Mouse (Mus musculus) ovary, adult 18-20 months (tissue): ENCODE data around the gene Prtg.
A peak's percentile ranks its signal among the peaks of the same experiment; 100 is the strongest.

Source experiments
- DNase-seq: peaks from one replicate; pipeline ENCODE4 v3.0.0; 2022; ENCODE audit warnings: low spot score, mixed read lengths

Prtg gene

DNA sequence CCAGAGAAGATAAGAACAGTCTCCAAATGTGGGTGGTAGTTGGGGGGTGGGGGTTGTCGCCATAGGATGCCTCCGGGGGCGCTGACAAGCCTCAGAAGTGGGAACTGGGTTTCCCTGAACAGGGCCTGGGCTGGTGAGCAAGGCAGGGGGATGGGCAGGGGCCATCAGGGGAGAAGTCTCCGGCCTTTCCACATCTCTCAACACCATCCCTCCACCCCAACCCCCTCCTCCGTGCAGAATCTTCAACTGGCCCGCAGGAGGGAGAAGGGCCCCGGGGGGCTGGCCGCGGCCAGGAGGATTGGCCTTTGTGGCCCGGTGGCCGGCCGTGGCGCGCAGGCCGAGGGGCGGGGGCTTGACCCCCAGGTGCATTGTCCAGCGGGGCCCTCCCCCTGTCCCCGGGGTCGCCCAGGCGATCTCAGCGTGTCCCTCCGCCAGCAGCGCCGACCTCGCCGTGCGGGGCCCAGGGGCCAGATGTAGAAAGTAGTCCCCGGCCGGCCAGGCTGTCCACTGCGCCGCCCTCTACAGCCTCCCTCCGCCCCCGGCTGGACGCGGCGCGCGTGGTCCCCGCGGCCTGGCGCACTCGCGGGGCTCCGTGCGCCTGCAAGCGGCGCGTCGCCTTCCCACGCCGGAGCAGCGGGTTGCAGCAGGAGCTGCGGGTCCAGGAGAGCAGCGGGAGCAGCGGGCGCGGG, at the start of gene Prtg:
Gene Prtg (plus strand): TSS at position 144 of the 689 bp plus-strand sequence.
- DNase-seq = no peak

DNA sequence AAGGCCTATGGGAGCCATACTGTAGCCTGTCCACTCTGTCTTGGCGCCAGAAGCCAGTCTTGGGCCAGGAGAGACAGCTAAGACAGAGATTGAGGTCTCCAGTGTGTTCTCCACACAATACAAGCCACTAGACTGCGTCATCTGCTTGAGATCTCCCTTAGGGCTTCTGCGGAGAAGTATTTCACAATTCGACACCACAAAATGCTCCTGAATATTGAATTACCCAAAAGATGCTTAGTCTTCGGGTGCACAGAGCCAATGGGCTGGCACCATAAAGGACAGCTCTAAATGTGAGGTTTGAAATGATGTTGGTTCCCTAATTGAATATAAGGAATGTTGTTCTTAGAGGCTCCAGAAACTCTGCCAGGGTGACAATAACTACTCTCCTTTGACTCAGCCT, 49.5 kb upstream of the Prtg start:
- no peak for DNase-seq

DNA sequence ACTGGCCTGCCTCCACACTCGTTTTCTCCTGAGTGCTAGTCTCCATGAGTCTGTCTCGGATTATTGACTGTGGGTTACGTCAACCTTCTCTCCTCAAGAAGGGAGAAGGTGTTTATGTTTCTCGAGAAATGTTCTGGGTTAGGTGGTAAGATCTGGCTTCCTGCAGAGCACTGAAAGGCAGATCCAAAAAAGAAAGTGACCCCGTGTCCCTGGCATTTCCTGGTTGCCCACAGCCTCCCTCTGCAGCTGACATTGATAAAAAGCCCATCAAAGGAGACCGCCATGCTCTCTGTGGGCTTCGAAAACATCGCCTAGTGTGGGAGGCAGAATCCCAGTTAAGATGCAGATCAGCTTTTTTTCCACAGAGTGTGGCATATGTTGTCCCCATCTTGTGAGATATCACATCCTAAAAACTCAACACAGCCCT, 48.0 kb upstream of the Prtg start:
- peak; percentile 13 for DNase-seq

DNA sequence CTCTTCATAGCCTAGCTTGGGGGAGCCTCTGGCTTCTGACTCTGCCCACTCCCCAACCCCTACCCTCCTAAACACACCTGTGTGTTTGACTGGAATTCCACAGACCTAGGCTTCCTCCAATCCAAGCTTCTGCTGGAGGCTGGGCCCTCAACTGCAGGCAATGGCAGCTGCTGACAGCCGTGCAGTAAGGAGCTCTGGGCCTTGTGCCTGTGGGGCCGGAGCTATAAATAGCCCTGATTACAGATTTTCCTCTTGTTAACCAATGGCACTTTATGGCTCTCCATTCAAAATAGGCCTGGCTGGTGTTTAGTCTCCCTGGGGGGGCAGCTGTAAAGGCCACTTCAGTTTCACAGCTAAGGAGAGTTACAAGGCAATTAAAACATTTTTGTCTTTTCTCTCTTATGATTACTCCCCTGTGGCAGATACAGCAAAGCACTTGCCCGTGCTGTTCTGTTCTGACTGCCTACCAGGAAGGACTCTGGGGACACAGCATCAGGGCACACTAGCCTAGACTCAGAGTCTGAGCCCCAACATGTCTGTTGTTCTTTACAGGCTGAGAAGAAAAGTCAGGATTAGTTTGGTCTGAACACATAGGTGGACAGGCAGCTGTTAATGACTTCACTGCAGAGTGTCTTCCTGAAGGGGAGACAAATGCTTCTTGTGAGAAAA, 43.5 kb upstream of the Prtg start:
- DNase-seq = no peak

DNA sequence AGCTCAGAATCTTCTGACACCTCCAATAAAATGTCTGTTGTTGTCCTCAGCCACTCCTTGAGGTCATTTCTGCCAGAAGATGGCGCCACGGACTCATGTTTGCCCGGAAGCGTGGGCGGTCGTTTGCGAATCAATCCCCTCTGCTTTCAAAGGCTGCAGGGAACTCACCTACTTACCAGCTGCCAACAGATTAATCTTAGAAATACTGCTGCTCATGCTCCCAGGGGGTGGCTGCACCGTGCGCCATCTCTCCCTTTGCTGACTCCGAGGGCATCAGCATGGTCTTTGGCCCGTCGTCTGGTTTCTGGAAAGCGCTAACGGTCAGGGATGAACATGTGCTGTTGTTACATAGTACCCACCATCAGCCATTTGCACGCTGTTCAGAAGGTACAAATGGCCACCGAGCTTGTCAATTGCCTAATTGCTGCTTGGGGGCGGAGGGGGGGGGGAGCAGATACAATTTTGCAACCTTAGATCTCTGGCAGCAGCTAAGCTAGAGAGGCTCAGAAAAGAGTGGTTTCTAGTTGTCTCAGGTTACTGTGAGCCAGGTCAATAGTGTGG, 39.8 kb upstream of the Prtg start:
- DNase-seq = peak; percentile 53

DNA sequence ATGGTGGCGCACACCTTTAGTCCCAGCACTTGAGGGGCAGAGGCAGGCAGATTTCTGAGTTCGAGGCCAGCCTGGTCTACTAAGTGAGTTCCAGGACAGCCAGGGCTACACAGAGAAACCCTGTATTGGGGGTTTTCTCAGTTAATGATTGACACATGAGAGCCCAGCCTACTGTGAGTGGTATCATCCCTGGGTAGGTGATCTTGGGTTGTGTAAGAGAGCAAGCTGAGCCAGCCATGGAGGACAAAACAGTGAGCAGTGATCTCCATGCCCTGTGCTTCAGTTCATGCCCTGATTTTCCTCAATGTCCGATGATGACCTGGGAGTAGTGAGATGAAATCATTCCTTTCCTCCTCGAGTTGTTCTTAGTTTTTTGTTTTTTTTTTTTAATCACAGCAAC, 31.7 kb upstream of the Prtg start:
- DNase-seq = no peak

DNA sequence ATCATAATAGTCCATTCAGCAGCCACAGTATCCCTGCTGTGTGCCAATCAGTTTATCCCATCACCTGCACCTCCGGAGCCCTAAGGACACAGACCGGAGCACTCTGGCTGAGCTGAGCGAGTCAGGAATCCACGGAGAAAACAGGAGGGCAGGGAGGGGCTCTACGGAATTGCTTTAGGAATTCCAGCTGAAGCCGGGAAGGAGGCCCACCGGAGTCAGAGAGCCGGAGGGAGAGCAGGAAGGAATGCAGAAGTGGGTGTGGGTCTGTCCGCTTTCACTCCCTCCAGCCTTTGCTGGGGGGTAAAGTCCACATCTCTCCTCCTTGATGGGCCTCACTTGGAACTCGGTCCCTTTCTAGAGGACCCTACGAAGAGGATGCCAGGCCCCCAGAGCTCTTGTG, 27.7 kb upstream of the Prtg start:
- DNase-seq = no peak

DNA sequence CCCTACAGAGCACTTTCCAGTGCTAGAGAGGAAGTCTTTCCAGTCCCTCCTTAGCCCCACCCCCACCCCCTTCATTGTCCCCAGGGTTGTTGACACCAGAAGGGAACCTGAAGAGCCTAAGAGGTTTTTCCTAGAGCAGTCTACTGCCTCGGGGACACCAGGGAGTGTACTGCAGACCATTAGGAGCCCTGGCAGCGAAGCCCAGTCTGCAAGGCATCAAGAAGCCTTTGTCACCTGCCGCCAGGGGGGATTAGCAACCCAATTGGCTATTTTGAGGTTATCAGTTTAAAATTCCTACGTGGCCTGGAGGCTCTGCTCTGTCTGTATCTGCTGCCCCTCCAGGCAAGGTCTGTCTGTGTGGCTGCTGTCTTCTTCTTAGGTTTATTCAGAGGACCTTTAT, 26.9 kb upstream of the Prtg start:
- no peak for DNase-seq

DNA sequence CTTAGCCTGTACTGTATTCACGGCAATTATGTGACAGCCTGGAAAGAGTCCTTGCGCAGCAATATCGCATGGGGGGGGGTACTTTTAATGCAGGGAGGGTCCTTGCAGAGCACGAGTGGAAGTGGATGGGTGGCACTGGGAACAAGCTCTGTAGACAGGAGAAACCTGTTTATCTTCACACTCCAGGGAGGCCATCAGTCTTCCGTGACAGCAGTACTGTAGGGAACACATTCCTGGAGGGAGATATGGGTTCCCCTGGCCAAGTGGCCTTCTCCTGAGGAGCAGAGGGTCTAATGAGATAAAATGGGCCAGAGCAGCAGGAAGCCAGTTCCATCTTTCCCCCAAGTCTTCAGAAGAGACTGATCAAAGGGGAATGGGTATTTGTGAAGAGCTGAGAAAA, 26.0 kb upstream of the Prtg start:
- DNase-seq = no peak

DNA sequence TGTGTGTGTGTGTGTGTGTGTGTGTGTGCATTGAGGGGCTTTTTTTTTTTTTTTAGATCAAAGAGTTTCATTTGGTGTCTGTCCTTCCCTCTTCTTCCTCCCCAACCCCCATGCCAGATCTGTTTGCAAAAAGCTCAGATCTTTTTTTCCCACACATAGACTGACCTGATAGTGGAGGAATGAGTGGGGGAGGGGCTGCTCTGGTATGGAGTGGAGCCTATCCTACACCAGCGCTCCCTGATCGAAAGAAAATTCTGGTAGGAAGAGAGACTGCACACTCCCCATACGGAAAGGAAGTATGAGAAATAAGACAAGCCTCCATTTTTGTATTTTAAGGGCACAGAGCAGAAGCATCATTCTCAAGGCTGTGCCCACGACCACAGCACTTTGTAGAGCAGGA, 25.2 kb upstream of the Prtg start:
- no peak for DNase-seq

DNA sequence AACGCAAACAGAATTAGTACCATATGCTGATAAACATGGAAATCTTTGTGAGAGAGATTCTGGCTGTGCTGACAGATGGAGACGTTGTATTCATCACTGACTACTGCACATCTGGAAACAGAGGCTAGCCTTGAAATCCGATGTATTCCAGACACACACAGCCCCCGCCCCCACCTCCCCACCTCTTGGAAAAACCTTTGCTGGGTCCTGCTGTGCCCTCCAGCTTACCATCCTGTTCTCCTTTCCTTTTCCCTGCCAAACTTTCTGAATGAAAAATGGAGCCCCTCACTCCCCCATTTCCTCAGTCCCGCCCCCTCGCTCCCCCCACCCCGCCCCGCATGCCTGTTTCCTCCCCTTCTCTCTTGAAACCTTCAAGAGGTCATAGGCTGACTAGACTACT, 24.6 kb upstream of the Prtg start:
- DNase-seq = no peak

DNA sequence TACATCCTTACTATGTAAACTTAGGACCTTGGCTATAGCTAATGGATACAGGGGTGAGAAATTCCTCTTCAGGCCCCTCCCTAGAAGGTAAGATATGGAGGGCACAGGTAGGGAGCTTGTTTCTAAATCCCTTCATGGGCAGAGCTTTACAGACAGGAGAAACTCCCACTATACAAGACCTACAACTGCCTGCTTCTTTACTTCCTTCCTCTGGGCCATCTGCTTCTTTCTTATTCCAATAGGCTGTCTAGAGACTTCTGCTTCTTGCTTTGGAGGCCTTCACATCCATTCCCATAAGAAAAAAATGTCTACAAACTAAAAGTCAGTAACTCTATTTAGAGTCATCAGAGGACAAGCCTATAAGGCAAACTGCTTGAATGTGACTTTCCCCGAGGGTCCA, 18.9 kb upstream of the Prtg start:
- no peak for DNase-seq

DNA sequence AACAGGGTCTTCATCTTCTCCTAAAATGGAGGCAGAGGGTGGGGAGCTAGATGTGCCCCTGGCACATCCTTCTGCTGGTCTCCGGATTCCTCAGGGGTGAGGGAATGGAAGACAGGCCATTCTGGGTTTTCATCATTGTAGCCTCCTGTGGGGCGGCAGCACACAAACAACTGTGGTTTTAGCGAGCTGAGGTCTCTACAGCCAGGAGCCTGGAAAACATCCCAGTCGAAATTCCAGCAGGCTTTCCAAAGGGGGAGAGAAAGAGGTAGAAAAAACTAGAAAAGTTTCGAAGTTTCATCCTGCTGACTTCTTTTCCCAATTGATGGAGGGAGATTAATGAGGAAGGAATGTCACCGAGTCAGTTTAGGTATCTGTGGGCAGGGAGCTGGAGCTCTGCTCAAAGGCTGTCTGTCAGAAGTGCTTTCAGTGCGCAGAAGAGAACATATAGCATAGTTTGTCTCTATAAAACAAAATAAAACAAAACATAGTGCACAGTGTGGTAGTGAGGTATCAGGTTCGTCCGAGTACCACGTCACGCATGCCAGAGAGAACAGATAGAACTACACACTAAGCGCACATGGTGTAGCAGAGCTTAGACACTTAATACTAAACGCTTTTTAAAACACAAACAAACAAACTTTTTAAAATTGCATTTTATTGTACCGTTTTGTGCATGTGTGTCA, 16.0 kb upstream of the Prtg start:
- no peak for DNase-seq

DNA sequence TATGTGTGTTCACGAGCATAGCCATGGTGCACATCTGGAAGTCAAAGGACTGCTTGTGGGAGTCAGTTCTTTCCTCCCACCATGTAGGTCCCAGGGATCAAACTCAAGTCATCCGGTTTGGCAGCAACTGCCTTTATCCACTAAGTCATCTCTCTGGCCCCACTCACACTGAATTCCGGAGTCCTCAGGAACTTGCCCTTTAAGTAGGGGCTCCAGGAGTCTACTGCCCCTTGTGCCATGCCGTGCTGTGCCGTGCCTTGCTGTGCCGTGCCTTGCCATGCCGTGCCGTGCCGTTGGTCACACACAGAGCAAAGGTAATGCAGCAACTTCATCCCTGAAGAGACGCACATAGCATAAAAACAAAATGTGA, 15.5 kb upstream of the Prtg start:
- no peak for DNase-seq

DNA sequence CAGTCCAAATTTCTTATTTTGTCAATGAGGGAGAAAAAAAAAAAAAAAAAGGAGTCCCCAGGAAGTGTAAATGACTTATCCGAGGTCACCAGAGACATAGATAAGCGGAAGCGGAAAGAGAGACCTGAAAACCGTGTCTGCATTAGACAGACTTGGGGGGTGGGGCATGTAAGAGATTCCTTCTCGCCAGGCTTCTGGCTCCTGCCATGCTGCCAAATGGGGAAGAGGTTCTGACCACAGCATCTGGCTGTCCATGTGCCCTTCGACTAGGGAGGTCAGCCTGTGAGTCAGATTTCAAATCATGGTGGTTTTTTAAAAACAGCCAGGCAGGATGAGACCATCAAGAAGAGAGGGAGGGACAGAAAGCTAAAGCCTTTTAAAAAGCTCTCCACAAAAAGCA, 15.0 kb upstream of the Prtg start:
- peak; percentile 29 for DNase-seq

DNA sequence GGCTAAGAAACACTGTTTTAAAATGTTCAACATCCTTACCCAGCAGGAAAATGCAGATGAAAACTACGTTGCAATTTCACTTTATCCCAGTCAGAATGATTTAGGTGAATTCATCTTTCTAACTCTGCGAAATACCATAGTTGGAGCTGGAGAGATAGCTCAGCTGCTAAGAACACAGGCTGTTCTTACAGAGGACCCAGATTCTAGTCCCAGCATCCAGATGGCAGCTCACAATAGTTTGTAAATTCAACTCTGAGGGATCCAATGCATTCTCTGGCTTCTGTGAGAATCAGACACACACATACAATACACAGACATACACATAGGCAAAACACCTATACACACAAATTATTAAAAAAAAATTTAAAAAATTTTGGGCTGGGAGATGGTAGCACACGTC, 11.4 kb upstream of the Prtg start:
- DNase-seq = no peak

DNA sequence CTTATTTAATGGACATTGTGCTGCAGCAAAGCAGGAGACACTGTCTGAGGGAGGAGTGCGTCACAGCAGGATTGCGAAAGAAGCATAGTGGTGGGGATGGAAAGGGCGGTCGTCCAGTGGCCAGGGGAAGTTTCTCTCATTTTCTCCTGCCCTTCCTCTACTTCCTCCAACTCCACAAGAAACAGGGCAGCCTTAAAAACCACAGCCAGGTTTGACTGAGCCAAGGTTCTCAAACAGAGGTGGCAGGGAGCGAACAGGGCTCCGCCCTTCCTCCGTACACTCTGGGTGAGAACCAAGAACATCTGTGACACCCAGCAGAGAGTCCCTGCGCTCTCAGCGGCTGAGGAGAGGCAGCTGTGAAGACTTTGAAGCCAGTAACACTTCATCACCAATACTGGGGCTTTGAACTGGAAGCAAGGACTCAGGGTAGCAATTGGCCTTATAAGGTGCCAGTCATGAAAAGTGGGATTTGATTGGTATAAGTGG, 9.5 kb upstream of the Prtg start:
- no peak for DNase-seq

DNA sequence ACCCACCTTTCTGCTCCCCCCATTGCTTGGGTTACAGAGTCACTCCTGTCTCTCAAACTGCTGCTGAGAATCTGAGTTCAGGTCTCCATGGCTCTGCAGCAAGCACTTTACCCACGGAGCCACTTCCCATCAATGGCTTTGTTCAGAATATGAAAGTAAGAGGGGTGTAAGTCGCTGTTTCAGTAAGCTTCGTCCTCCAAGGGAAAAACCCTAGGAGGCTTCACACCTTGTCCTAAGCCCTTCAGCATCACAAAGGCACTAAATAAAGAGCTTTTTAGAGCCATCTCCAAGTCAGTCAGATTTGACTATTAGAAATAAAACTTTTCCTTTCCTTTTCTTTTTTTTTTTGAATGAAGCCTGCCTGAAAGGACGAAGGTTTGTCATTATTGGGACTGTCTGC, 3.4 kb upstream of the Prtg start:
- DNase-seq = no peak

DNA sequence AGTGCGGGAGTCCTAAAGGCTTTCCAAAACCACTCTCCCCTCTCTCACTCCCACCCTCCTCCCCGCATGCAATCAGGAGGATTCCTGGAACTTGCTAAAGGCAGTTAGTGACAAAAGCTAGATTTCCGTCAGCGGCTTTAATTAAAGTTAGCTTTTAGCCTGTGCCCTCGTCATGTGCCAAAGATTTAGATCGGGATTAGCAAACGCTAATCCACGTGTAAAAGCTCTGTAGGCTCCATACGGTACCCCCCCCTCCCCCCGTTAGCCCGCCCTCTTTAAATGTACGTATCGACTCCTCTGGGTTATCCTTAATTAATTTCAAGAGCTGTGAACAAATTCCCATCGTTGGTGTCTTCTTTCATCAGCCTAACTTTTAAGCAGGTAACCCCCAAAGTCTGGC, 528 bp upstream of the Prtg start:
- DNase-seq = no peak

DNA sequence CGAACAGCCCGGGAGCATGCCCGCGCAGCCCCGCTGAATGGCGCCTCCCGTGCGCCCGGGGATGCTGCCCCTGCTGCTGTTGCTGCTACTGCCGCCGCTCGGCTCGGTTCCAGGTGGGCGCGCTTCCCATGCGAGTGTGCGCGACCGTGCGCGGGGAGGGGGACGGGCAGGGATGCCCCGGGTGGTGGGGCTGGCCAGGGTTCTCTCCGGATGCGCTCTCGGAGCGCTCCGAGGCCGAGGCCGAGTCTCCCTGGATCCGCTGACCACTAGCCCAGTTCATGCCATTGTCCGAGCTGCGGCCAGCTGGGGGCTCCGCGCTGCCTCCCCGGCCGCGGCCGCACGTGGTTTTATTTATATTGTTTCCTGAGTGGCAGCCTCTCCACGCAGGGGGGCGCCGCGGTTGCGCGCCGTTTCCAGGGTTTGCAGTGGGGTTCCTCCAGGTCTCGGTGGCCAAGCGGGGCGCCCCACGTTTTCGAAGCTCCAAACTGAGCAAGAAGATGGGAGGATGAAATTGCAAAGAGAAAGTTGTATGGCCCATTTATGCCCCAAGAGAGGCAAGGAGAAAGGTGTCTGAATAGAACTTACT, 839 bp downstream of the Prtg start:
- no peak for DNase-seq

DNA sequence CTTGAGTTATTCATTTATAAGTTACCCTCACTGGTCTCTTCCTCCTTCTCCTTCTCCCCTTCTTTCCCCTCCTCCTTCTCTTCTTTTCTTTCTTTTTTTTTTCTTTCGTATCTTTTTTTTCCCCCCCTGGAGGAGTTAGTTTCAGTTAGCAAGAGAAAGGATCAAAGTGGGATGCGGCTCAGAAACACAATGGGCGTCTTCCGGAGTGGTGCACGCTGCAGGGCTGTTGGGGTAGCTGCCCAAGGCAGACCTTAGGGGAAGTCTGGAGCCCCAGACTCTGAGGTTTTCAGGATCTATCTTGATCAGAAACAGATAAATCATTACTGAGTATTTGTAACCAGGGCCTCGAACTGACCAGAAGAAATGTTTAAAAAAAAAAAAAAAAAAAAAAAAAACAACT, 1.5 kb downstream of the Prtg start:
- no peak for DNase-seq

DNA sequence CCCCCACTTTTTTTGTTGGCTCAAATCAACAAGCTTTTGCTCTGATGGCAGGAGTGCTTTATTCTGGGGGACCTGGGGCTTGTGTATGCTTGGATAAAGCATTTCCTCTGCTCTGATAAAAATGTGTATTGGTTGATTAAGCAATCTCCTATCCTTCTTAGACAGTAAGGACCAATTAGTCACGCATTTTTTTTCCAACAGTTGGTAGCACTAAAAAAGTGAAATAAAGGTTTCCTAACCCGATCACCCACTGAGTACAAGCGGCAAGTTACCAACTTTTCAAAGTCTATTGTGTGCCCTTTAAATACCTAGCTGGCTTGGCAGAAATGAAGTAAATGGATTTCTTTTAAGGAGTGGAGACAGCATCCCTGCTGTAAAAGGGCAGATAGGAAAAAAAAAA, 1.9 kb downstream of the Prtg start:
- no peak for DNase-seq

DNA sequence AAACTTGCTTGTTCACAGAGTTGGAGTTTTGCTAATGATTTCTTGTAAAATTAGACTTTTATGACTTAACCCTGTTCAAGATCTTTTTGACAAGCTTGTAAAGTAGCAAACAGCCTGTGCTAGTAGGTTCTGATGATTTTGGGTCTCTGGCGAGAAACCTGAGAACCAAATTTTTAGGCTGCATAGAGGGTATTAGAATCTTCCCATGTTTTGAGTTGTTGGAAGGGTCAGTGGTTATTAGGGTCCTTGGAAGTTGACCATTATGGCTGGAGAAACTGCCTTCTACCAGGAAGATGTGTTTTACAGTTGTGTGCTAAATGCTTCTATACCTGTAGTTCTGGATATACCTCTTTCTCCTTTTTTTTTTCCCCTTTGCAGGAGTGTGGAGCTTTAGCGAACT, 2.4 kb downstream of the Prtg start:
- no peak for DNase-seq
